Mouse (Mus musculus) urinary bladder, postnatal 10 days (tissue): ENCODE data around the gene Pdzk1.
A peak's percentile ranks its signal among the peaks of the same experiment; 100 is the strongest.

Experiments
- DNase-seq: peaks from one replicate; pipeline ENCODE4 v3.0.0; 2022; ENCODE audit warnings: low spot score

The Pdzk1 gene

GRCm38 (mm10) chr3:96883690-96884089, 54.6 kb downstream of the Pdzk1 start:
- DNase-seq: no peak

GRCm38 (mm10) chr3:96902336-96902999, 73.4 kb downstream of the Pdzk1 start:
- DNase-seq: no peak

DNA sequence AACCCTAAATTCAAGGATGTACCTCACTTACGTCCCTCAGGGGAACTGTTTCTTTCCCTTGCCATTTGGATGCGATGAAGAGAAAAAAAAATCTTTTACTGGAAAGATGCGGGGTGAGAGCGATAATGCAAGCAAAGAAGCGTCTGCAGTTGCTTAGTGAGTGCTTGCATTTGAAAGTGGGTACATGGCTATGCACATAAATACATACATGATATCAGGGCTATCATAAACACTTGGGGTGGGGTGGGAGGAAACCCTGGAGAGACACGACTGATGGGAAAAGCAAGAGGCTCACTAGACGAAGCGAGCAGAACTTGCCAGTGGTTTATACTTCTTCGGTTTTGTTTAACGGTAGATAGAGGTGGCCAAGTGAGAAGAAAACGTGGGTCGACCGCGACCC, 75.3 kb downstream of the Pdzk1 start, which contains the start of gene Gja5:
Gja5 (plus strand) TSS at position 301 of the 400 bp plus-strand sequence.
- no peak for DNase-seq

- DNase-seq: peak; percentile 84
These were observed 75.9 kb downstream of the Pdzk1 start, which contains the start of gene Gpr89 for GRCm38 (mm10) chr3:96904851-96905541. Gene Gpr89, minus strand, starts transcription at chr3:96905346.

- no peak for DNase-seq
These were observed 76.5 kb downstream of the Pdzk1 start for GRCm38 (mm10) chr3:96905592-96905991.
